Mouse (Mus musculus) macrophage (primary cell): ENCODE measurements around the gene Pfpl. TPM values are rescaled to one million over a fixed set of nuclear protein-coding genes. Genes with fewer than 3 reads are reported as not detected.
A peak's percentile ranks its signal among the peaks of the same experiment; 100 is the strongest.

Experiments
- H3K27ac ChIP-seq: fragments of 350-480 bp; formaldehyde crosslinking; 2 replicates; pipeline ENCODE4 v1.9.0; 2021
- H3K36me3 ChIP-seq: fragments of 350-480 bp; formaldehyde crosslinking; 2 replicates; pipeline ENCODE4 v1.9.0; 2021; ENCODE audit errors: inconsistent target
- H3K4me3 ChIP-seq: fragments of 350-480 bp; formaldehyde crosslinking; 2 replicates; pipeline ENCODE4 v1.9.0; 2021; ENCODE audit errors: inconsistent target
- H3K79me2 ChIP-seq: fragments of 350-480 bp; formaldehyde crosslinking; 2 replicates; pipeline ENCODE4 v1.9.0; 2021; ENCODE audit errors: inconsistent target
- whole genome bisulfite sequencing: methylation state at CpG from one replicate; pipeline ENCODE4 v1.1.7; 2026; ENCODE audit warnings: inconsistent platforms; ENCODE audit not compliant: missing documents; 5-methylcytosine and 5-hydroxymethylcytosine counted together
- polyA plus RNA-seq: library from polyadenylated mRNA; stranded (reverse); fragments of 250-400 nt; gene quantifications from 3 replicates; pipeline ENCODE4 v1.2.4, GENCODE M21; 2018; ENCODE audit warnings: inconsistent platforms

The Pfpl gene
- polyA plus RNA-seq, 1 experiment from 2014 or later: not detected

DNA sequence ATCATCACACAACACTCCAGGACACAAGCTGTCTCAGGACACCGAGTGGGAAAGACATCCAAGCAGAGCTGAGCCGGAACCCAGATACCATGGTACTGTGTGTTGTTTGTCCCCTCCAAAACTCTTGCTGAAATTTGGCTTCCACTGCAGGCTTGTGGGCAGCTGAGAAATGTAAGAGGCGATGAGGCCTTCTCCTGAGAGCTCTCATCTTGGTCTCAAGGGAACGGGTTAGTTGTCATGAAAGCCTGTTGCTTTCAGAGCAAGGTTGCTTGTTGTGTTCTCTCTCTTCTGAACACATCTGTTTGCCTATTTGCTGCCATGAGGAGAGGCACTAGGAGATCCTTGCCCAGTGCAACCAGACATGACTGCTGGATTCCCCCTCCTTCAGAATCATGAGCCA, 46.2 kb downstream of the Pfpl start:
- H3K27ac ChIP-seq: peak overlapping the region; percentile 55
- WGBS: 97% methylated on average over 4 of the region's 4 CpGs
- H3K79me2 ChIP-seq: peaks cover 42% of the 10 kb centered on the region; the same call in 1 of the 2 replicates
- no peaks in the 10 kb centered on the region for H3K36me3 ChIP-seq
- no peak overlapping the region for H3K4me3 ChIP-seq

DNA sequence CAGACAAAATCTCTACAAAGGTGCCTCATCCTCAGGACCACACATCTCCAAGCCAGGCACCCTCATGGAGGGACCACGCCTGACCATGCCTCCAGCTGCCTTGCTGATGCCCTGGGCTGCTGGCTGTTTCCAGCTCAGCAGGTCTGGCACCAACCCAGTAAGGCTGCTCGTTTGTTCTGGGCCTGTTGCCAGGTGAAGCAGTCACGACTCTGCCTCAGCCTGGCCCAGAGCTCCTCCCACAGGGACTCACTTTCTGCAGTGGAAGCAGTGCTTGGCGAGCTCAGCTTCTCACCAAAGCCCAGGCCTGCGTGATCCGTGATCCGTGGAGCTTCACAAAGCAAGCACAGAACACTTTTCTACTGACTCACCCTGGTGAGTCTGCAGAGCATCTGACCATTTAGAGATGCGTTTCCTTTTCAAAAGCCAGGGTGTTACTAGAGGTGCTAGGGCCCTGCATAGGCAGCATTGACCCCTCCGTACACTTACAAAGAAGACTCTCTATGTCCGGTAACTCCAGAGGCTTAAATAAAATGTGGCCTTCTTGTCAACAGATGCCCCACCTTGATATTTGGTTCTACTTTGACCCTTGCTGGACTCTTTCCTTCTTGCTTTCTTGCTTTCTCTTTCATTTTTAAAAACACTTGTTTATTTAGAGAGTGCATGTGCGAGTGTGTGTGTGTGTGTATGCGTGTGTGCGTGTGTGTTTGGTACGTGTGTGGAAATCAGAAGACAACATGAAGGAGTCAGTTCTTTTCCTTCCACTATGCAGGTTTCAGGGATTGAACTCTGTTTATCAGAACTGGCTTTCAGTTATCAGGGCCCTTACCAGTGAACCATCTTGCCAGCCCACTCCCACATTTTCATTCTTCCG, 47.9 kb downstream of the Pfpl start:
- H3K27ac ChIP-seq: peak overlapping the region; percentile 56
- peaks cover 26% of the 10 kb centered on the region; the same call in 1 of the 2 replicates for H3K79me2 ChIP-seq
- 42% methylated on average over 15 of the region's 15 CpGs for WGBS
- H3K36me3 ChIP-seq: peaks cover 14% of the 10 kb centered on the region; the same call in 1 of the 2 replicates
- H3K4me3 ChIP-seq: no peak overlapping the region

DNA sequence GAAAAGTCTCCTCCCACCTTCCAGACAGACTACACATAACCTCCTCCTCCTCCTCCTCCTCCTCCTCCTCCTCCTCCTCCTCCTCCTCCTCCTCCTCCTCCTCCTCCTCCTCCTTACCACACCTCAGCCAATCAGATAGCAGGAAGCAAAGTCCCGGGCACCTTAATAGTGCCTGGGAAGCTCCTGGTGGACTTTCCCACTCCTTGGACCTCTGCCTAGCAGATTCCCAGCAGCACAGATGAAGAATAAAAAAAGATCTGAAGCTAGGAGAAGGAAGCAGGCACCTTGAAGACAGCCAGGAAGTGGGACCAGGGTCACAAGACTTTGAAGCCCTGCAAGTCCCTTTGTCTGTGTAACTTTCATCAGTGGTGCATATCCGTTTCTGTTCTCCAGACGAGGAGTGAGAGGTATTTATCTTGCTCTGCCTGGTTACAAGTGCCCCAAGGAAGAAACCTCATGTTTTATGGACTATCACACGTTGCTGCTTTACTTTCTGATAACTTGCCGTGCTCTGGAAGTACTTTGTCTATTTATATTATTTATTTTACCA, 49.1 kb downstream of the Pfpl start:
- peaks cover 20% of the 10 kb centered on the region; the same call in 1 of the 2 replicates for H3K79me2 ChIP-seq
- peaks cover 26% of the 10 kb centered on the region; the same call in 1 of the 2 replicates for H3K36me3 ChIP-seq
- no peak overlapping the region for H3K4me3 ChIP-seq
- H3K27ac ChIP-seq: no peak overlapping the region
- WGBS: 43% methylated on average over 4 of the region's 5 CpGs

DNA sequence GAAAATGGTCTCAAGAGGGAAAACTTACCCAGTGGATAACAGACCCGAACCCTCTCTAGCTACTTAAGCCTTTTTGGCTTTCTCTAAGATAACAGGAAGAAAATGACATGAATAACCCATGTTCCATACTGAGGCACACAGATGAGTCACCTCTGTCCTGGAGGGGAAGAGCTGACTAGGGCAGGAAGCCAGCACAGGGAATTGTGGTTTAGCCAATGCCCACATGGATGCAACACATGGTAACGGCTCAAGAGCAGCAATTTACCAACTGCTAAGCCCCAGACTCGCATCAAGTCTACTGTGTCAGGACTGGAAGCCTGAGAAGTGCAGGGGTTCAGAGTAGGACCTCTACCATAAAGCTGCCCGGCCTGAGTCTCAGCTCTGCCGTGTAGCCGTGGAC, 50.7 kb downstream of the Pfpl start:
- H3K79me2 ChIP-seq: peaks cover 14% of the 10 kb centered on the region; the same call in 1 of the 2 replicates
- no peak overlapping the region for H3K4me3 ChIP-seq
- peaks cover 37% of the 10 kb centered on the region; the same call in 1 of the 2 replicates for H3K36me3 ChIP-seq
- H3K27ac ChIP-seq: peak overlapping the region; percentile 31
- 36% methylated on average over 6 of the region's 6 CpGs for whole genome bisulfite sequencing

Other genes with a start within 250 kb of the Pfpl start
- 0.06 TPM in 1 of 3 replicates, not detected in the others for gene Olfr1431, start 227.3 kb upstream of the Pfpl start, polyA plus RNA-seq
- not detected in 3 replicates for gene Olfr1432, start 195.3 kb upstream of the Pfpl start, polyA plus RNA-seq
- not detected in 3 replicates for gene Olfr262, start 186.2 kb upstream of the Pfpl start, polyA plus RNA-seq
- gene Olfr235, start 166.9 kb upstream of the Pfpl start, polyA plus RNA-seq: not detected in 3 replicates
- not detected in 3 replicates for gene Olfr1434, start 148.1 kb upstream of the Pfpl start, polyA plus RNA-seq
- gene Olfr1436, start 128.8 kb upstream of the Pfpl start, polyA plus RNA-seq: not detected in 3 replicates
- not detected in 3 replicates for gene Olfr1437, start 102.8 kb upstream of the Pfpl start, polyA plus RNA-seq
- not detected in 3 replicates for gene Olfr1438-ps1, start 92.0 kb upstream of the Pfpl start, polyA plus RNA-seq
- not detected in 3 replicates for gene Olfr1440, start 40.6 kb upstream of the Pfpl start, polyA plus RNA-seq
- gene Olfr1441, start 10.5 kb upstream of the Pfpl start, polyA plus RNA-seq: not detected in 3 replicates
- gene Mpeg1, start 32.9 kb downstream of the Pfpl start, polyA plus RNA-seq: 2,177 to 2,766 TPM (median 2,684 TPM) in 3 replicates
- gene Dtx4, start 73.5 kb downstream of the Pfpl start, polyA plus RNA-seq: 17.5 to 35.6 TPM (median 30.8 TPM) in 3 replicates
- gene Fam111a, start 117.8 kb downstream of the Pfpl start, polyA plus RNA-seq: 55.9 to 176 TPM (median 125 TPM) in 3 replicates
- gene Gm4952, start 172.1 kb downstream of the Pfpl start, polyA plus RNA-seq: not detected in 3 replicates
- gene Glyat, start 205.4 kb downstream of the Pfpl start, polyA plus RNA-seq: not detected in 3 replicates
- not detected in 3 replicates for gene Olfr1442, start 242.5 kb downstream of the Pfpl start, polyA plus RNA-seq